Mouse (Mus musculus) thymus, adult 18-20 months (tissue): ENCODE results near the gene Tpst1.
A peak's percentile ranks its signal among the peaks of the same experiment; 100 is the strongest.

Experiments used
- DNase-seq, 2 experiments: peaks; one replicate each; pipeline ENCODE4 v3.0.0; 2022; ENCODE audit warnings: mixed read lengths in 2 of 2

The Tpst1 gene

DNA sequence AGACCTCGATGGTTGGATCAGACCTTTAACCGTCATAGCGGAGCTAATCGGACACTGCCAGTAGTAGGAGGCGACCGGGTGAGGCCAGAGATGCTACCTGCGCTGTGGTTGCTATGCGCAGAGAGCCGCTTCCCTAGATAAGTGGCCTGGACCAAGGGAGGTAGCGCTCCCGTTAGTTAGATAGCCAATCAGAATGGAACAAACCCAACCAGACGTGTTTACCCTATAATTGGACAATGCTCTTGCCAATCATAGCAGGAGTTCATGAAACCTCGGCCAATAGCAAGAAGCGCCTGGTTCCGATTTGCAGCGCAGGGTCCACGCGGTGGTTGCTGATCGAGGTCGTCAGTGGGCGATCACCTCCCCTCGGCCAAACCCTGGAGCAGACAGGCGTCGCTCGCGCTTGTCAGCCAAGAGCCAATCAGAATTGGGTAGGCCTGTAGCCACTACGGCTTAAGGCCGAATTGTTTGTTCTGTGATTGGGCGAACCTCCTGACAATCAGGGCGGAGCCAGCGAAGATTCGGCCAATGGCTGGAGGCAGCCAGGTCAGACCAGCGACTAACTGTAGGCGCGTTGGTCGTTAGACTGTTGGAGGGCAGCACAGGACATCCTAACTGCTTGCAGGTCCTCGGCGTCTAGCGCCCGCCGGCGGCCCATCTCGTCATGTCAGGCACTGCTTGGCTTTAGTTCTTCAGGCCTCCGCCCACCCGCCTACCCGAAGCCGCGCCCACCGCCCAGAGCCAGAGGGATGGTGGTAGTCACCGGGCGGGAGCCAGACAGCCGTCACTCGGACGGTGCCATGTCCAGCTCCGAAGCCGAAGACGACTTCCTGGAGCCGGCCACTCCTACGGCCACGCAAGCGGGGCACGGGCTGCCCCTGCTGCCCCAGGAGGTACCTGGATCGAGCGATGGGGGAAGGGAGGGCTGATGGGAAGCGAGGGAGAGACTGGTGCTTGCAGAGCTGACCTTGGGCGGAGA is 71.5 kb downstream of the Tpst1 start, which contains the start of gene Kctd7:
Kctd7 (plus strand) TSS at position 528 of the 979 bp plus-strand sequence.
- peak; percentile 89 to 95 for DNase-seq

GRCm38 (mm10) chr5:130145961-130146360 is 72.8 kb downstream of the Tpst1 start:
- DNase-seq, result no peak

DNA sequence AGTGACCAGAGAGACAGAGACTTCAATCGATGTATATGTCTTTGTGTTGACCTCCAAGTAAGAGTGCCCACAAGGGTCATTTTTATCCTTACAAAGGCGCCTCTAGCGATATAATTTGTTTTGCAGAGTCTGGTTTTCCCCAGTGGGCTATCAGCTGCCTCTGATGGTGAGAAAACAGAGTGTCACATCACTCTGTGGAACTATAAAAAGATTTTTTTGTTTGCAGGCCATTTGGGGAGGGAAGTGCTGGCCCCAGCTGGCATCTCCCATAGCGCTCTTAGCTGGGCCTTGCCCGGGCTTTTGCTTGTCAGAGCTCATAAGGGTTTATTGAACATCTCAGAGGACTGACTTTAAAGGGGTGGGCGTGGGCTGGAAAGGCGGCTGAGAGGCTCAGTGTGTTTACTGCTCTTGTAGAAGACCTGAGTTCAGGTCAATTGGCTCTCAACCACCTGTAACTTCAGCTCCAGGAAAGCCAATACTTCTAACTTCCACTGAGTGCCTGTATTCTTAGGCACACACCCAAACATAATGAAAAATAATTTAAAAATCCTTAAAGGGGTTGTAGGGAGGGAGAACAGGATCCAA is 76.7 kb downstream of the Tpst1 start:
- no peak for DNase-seq

- DNase-seq, result no peak
These were observed 81.2 kb downstream of the Tpst1 start for GRCm38 (mm10) chr5:130154286-130154685.

DNA sequence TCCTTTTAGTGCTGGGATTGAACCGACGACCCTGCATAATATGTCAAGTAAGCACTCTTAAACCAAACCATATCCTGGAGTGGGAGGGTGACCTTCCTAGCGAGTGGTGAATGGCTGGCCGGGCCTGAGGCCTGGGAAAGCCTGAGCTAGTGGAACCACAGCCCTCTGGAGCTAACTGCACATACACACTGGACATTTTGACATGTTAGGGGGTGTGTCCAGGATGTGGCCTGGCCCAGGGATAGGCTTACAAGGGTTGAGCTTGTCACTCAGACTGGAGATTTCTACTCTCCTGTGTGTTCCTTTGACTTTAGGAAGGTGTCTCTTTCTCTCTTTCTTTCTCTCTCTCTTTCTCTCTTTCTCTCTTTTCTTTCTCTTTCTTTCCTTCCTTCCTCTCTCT is 85.4 kb downstream of the Tpst1 start:
- no peak for DNase-seq

GRCm38 (mm10) chr5:130159761-130160201 is 86.7 kb downstream of the Tpst1 start:
- DNase-seq, result no peak

DNA sequence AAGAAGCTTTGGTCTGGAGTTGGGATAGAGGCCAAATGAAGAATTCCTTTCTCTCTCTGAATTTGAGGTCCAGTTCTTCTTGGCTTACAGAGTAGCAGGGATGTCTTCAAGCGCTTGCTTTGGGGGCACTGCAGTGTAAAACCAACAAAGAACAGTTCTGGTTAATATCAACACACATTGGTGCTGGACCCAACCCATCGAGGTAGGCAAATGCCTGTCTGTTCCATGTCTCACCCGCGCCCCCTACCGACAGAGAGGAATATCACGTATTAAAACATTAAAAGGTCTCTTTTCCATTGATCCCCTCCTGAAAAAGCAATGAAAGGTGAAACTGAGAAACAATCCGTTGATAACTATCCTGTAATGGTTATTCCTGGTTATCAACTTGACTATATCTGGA is 90.5 kb downstream of the Tpst1 start:
- DNase-seq, result peak; percentile 22 to 40

DNA sequence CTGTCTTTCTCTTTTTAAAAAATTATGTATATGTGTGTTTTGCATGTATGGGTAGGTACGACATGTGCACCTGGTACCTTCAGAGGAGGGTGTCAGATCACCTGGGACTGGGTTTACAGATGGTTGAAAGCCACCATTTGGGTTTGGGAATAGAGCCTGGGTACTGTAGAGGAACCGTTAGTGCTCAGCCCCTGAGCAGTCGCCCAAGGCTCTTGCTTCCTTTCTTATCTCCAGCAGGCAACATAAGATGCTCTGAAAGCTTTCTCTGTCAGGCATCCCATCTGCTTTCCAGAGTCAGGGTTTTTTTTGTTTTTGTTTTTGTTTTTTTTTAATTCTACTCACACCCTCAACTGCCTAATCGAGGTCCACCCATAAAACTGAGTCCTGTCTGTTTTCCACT is 92.1 kb downstream of the Tpst1 start:
- DNase-seq, result no peak

GRCm38 (mm10) chr5:130169109-130169508 is 96.0 kb downstream of the Tpst1 start:
- DNase-seq, result no peak

- no peak for DNase-seq
These were observed 97.7 kb downstream of the Tpst1 start for GRCm38 (mm10) chr5:130170666-130171422.

- DNase-seq, result peak; percentile 82 to 83
These were observed 98.4 kb downstream of the Tpst1 start, which contains the start of gene Rabgef1 for GRCm38 (mm10) chr5:130171423-130171954. Rabgef1 (plus strand) TSS chr5:130171798.

GRCm38 (mm10) chr5:130171956-130172601 is 99.0 kb downstream of the Tpst1 start:
- peak in 1 of 2 experiments; percentile 48 for DNase-seq

GRCm38 (mm10) chr5:130173012-130173411 is 99.9 kb downstream of the Tpst1 start:
- DNase-seq, result no peak

DNA sequence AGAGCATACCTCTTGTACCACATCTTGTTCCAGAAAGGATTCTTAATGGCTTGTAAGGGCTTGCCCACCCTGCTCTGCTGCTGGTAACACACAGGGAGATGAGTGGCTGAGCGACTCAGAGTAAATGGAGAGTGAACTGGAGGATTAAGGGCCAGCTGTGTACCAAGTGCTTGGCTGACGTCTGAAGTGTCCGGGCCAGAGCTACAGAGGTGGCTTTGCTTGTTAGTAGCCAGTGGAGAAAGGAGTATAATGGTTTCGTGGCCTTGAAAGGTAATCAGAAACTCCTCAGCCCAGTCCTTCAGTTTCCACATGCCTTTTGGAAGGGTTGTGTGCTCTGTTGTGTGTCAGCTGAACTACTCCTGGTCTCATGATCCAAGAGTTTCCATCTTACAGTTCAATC is 104.7 kb downstream of the Tpst1 start:
- DNase-seq, result no peak

DNA sequence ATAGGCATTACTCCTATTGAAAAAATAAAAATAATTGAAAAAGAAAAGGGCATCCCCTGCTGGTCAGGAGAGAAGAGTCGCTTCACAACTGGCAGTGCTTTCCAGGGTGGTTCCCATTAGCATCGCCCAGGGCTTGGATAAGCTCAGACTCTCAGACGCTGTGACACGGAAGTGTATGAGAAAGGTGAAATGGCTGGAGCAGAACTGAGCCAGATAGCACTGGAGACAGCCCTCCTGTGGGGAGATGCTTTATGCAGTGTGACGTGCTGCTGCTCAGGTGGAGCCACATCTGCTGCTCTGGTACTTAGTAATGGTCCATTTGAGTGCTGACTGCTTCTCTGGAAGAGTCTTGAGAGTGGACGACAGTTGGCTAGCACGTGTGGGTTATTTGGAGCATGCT is 107.2 kb downstream of the Tpst1 start:
- no peak for DNase-seq

GRCm38 (mm10) chr5:130181740-130182540 is 108.8 kb downstream of the Tpst1 start:
- DNase-seq, result no peak

- DNase-seq, result no peak
These were observed 109.4 kb downstream of the Tpst1 start for GRCm38 (mm10) chr5:130182541-130182821.

GRCm38 (mm10) chr5:130184193-130184856 is 111.2 kb downstream of the Tpst1 start:
- no peak for DNase-seq

GRCm38 (mm10) chr5:130185312-130185711 is 112.2 kb downstream of the Tpst1 start:
- DNase-seq, result no peak
